Mouse (Mus musculus) midbrain, embryonic 16.5 days (tissue): Measurements from ENCODE around the gene Sdccag8. TPM values are rescaled to one million over a fixed set of nuclear protein-coding genes. Genes with fewer than 3 reads are reported as not detected.
A peak's percentile ranks its signal among the peaks of the same experiment; 100 is the strongest.

Experiments used
- ATAC-seq: fragments of 200-750 bp; cut with Nextera tagmentation; 2 replicates; pipeline ENCODE4 v1.8.0; 2017; ENCODE audit warnings: moderate TSS enrichment
- H3K27ac ChIP-seq: fragments of 300-500 bp; sonication (generic); 2 replicates; pipeline ENCODE4 v1.5.1; 2014; ENCODE audit warnings: mild to moderate bottlenecking, low read length, mixed read lengths
- H3K27me3 ChIP-seq: fragments of 300-500 bp; sonication (generic); 2 replicates; pipeline ENCODE4 v1.6.1; 2014; ENCODE audit warnings: low read depth, low read length, mixed read lengths; ENCODE audit not compliant: control insufficient read depth, insufficient read depth
- H3K36me3 ChIP-seq: fragments of 300-500 bp; sonication (generic); 2 replicates; pipeline ENCODE4 v1.6.1; 2014; ENCODE audit warnings: mild to moderate bottlenecking, low read length, moderate library complexity, mixed read lengths; ENCODE audit not compliant: control insufficient read depth, insufficient read depth
- H3K4me1 ChIP-seq: fragments of 300-500 bp; sonication (generic); 2 replicates; pipeline ENCODE4 v1.6.1; 2014; ENCODE audit warnings: mild to moderate bottlenecking, low read length, mixed read lengths; ENCODE audit not compliant: control insufficient read depth, insufficient read depth
- H3K4me2 ChIP-seq: fragments of 300-500 bp; sonication (generic); 2 replicates; pipeline ENCODE4 v1.6.1; 2014; ENCODE audit warnings: mild to moderate bottlenecking, low read length, mixed read lengths
- H3K4me3 ChIP-seq: fragments of 300-500 bp; sonication (generic); 2 replicates; pipeline ENCODE4 v1.5.1; 2014; ENCODE audit warnings: low read depth, mild to moderate bottlenecking, low read length, moderate library complexity, mixed read lengths
- H3K9ac ChIP-seq: fragments of 300-500 bp; sonication (generic); 2 replicates; pipeline ENCODE4 v1.6.1; 2014; ENCODE audit warnings: low read depth, low read length, mixed read lengths
- H3K9me3 ChIP-seq: fragments of 300-500 bp; sonication (generic); replicated peaks from 2 replicates; pipeline ENCODE4 v1.6.1; 2014; ENCODE audit warnings: mild to moderate bottlenecking, low read length, mixed read lengths; ENCODE audit not compliant: control insufficient read depth, poor library complexity, severe bottlenecking
- WGBS: fragments of 180-500 bp; shearing (Covaris S2); extraction: QIAGEN DNeasy Blood & Tissue Kit; methylation state at CpG from one replicate; pipeline ENCODE4 v1.1.7; 2014; 5-methylcytosine and 5-hydroxymethylcytosine counted together
- polyA plus RNA-seq: library from polyadenylated mRNA; unstranded; fragments of >200 nt; fragmentation: Nextera tagmentation; extraction: Ambion mirVana; gene quantifications from 2 replicates; pipeline ENCODE4 v1.2.1, GENCODE M21; 2015

Sdccag8 gene
- polyA plus RNA-seq, 1 experiment from 2014 or later = 27.4 TPM

DNA sequence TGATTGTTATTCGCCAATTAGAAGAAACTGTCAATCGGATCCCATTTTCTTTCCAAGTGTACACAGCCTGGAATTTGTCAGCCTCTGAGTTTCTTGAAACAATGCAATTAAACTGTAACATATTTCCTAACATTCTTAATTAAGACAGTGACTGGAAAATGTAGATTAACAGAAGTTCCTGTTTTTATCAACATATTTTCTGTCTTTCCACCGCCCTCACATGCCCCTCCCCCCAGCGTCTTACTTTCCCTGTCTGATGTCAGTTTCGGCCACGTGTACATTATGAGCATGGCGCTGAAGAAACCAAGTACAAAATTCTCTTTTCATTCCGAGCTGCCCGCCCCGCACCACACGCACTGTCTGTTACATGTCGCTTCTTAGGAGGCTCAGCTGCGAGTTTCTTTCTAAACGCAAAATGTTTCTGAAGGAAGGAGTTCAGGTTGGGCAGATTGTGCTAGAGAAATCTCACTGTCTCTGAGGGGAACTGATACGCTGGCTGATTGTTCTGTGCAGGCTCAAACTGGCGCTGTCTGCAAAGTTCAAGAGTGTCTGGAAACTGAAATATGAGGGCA lies 182.3 kb downstream of the Sdccag8 start:
- Histone ChIP-seq H3K36me3 (no peaks in the 10 kb centered on the region), H3K27me3 (no peaks in the 10 kb centered on the region), H3K4me1 (peaks cover 37% of the 10 kb centered on the region), H3K27ac (no peak overlapping the region; the same call in 1 of the 2 replicates), H3K9ac (0 out of 2 replicates have a peak overlapping the region, but pooled peaks have one; percentile 28), H3K4me2 (peak overlapping the region; percentile 43), H3K9me3 (no peaks in the 10 kb centered on the region), H3K4me3 (no peak overlapping the region)
- 17% methylated on average over 16 of the region's 16 CpGs for WGBS
- no peak for ATAC-seq

DNA sequence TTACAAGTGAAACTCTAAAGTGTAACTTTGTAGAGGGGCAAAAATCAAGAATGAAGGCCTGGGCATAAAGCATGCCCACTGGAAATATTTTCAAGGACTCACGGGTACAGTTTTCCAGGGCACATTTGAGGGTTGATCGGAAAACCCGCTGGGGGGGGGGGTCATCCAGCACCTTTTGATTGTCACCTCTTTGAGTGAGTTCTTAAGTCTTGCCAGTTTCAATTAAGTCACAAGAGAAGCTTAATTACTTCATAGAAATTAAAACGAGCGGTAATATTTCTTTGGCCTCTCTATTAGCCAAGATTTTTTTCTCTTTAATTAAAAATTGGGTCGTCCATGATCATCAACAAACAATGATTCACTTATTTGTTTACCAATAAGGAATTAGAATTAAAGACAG lies 182.8 kb downstream of the Sdccag8 start:
- H3K27ac ChIP-seq = no peak overlapping the region
- no peak overlapping the region for H3K4me3 ChIP-seq
- peak overlapping the region; percentile 43 for H3K4me2 ChIP-seq
- no peaks in the 10 kb centered on the region for H3K36me3 ChIP-seq
- no peaks in the 10 kb centered on the region for H3K27me3 ChIP-seq
- H3K9me3 ChIP-seq = no peaks in the 10 kb centered on the region
- ATAC-seq = no peak
- H3K9ac ChIP-seq = no peak overlapping the region; the same call in 1 of the 2 replicates
- peaks cover 37% of the 10 kb centered on the region for H3K4me1 ChIP-seq
- 13% methylated on average over 6 of the region's 6 CpGs for WGBS

DNA sequence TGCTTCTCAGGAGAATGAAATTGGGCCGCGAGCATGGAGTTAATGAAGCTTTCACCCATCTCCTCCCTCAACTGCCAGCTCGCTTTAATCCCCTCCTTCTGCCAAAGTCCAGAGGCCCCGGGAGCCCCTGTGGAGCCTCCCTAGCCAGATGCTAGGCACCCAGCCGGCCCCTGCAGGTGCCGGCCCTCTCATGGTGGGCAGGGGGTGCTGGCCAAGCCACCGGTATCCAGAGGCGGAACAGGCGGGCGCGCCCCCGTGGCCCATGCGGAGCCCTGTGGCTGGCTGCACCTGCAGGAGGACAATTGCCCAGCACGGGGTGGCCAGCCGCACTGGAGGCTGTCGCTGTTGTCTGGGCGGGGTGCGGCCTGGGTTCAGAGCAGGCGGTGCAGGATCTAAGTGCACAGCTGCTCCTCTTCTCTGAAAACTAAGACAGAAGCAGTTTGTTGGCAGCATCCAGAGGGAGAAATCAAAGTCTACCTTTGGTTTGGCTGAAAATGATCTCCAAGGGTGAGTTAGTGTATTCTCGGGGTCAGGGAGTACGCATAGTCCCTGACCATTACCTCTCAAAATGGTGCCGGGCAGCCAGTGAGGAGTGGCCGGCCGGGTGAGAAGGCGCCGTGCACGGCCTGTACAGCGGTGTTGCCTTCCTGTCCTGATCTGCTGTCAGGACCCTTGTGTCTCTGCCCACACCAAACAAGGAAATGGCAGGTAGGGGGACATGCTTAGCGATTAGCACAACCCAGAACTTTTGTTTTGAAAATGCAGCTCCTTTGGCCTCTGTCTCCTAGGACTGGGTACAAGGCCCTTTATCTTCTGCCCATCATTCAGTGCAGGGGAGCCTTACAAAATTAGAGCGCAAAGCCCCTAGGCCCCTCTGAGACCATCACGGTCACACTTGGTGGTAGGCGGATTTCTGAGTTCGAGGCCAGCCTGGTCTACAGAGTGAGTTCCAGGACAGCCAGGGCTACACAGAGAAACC lies 183.5 kb downstream of the Sdccag8 start:
- Histone ChIP-seq H3K4me2 (peak overlapping the region; percentile 49), H3K4me3 (peak overlapping the region; percentile 16; the same call in 1 of the 2 replicates), H3K27ac (peak overlapping the region; percentile 51), H3K36me3 (no peaks in the 10 kb centered on the region), H3K9me3 (no peaks in the 10 kb centered on the region), H3K4me1 (peaks cover 39% of the 10 kb centered on the region), H3K27me3 (no peaks in the 10 kb centered on the region), H3K9ac (peak overlapping the region; percentile 27)
- ATAC-seq = 0 out of 2 replicates have a peak, but pooled peaks have one; percentile 22
- WGBS = 20% methylated on average over 33 of the region's 33 CpGs

DNA sequence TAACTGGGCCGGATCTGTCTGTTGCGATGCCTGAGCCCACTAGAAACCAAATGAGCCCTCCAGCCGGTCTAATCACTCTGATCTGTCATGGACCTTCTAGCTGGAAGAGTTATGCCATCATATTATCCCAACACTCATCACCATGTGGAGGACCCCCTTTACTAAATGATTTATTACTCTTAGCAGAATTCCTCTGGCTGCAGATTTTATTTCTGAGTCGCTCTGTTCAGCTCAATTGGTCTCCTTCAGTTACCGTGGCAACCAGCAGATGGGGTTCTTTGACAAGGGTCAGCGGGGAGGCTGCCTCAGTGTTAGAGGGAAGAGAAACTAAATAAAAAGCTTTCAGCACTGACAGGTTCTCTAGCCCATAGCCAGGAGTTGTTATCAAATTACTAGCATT lies 184.6 kb downstream of the Sdccag8 start:
- 11% methylated on average over 6 of the region's 6 CpGs for WGBS
- Histone ChIP-seq H3K4me3 (no peak overlapping the region), H3K27me3 (no peaks in the 10 kb centered on the region), H3K9me3 (no peaks in the 10 kb centered on the region), H3K27ac (peak overlapping the region; percentile 64; the same call in 1 of the 2 replicates), H3K9ac (no peak overlapping the region), H3K36me3 (no peaks in the 10 kb centered on the region), H3K4me1 (peaks cover 43% of the 10 kb centered on the region), H3K4me2 (peak overlapping the region; percentile 13)
- peak; percentile 61 for ATAC-seq

DNA sequence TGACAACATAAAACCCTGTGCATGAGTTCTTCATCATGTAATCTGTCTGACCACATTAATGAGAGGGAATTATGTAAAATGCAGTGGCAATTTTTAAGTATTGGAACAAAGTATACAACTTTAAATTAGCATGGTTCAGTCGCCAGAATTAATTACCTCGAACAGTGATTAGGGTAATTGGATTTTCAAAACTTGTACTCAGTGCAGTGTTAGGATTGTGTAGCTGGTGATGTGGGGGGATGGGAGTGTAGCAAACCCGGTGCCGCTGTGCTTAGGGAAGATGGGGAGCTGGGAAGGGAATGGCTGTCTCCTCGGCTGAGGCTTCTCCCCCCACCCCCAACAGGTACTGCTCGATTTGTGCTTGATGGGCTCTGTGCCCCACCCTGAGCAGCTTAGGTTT lies 188.5 kb downstream of the Sdccag8 start:
- WGBS = 40% methylated on average over 6 of the region's 6 CpGs
- peak; percentile 6; the same call in 1 of the 2 replicates for ATAC-seq
- H3K36me3 ChIP-seq = no peaks in the 10 kb centered on the region
- H3K4me3 ChIP-seq = no peak overlapping the region
- peaks cover 23% of the 10 kb centered on the region for H3K4me1 ChIP-seq
- H3K9me3 ChIP-seq = no peaks in the 10 kb centered on the region
- no peak overlapping the region for H3K4me2 ChIP-seq
- H3K9ac ChIP-seq = peak overlapping the region; percentile 25; the same call in 1 of the 2 replicates
- H3K27ac ChIP-seq = no peak overlapping the region
- no peaks in the 10 kb centered on the region for H3K27me3 ChIP-seq

DNA sequence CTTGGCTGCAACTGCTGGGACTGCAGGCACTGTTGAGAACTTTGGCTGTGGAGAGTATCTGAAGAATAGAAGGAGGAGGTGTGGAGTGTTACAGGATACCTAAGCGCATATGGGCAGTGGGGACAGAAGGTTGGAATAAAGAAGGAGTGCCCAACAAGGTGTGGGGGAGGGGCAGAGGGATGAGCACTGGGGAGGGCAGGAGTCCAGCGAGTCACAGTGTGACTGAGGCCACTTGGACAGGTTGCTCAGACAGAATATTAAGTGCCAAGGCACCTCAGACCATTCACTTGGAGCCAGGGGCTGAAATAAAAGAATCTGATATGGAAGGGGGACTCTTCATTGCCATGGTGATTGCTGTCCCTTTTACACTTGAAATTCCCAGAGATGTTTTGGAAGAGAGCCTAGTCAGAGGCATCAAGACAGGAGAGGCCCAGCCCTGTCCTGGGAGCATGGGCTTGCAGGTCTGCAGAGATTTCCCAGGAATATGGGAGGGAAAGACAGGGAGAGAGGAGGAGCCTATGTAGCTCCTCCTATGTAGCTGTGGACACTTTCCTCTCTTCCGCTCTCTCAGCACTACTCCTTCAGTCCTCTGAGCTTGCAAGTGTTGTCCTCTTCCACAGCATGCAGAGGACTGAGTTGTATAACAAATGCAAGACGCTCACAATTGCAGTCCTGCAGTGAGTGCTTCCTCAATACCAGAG lies 189.7 kb downstream of the Sdccag8 start:
- Histone ChIP-seq H3K4me1 (peaks cover 15% of the 10 kb centered on the region), H3K4me3 (no peak overlapping the region), H3K36me3 (no peaks in the 10 kb centered on the region), H3K27me3 (no peaks in the 10 kb centered on the region), H3K9me3 (0 out of 2 replicates have a peak, but pooled peaks cover 2% of the 10 kb centered on the region), H3K27ac (0 out of 2 replicates have a peak overlapping the region, but pooled peaks have one; percentile 12), H3K9ac (no peak overlapping the region), H3K4me2 (no peak overlapping the region)
- 59% methylated on average over 4 of the region's 4 CpGs for whole genome bisulfite sequencing
- ATAC-seq = peak; percentile 33; the same call in 1 of the 2 replicates

DNA sequence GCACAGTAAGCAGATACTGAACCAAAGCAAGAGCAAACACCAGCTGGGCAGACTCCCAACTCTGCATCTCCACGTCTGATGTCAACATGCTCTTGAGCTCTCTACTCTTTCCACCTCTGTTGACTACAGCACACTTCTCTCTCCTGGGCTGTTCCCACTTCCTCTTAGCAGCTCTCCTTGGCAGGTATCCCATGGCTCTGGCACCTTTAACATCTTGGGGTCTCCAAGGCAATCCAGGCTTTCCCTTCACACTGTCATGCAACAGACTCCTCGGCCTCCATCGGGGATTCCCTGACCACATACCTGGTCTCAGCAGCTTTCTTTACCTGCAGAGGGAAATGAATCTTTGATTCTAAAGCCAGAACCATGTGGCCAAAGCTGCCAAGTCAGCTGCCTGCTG lies 192.9 kb downstream of the Sdccag8 start:
- no peak for ATAC-seq
- H3K27ac ChIP-seq = no peak overlapping the region
- H3K4me1 ChIP-seq = peaks cover 22% of the 10 kb centered on the region
- H3K4me3 ChIP-seq = no peak overlapping the region
- H3K36me3 ChIP-seq = no peaks in the 10 kb centered on the region
- no peaks in the 10 kb centered on the region for H3K27me3 ChIP-seq
- no peak overlapping the region for H3K9ac ChIP-seq
- H3K4me2 ChIP-seq = no peak overlapping the region
- WGBS = 86% methylated on average over 3 of the region's 3 CpGs
- 0 out of 2 replicates have a peak, but pooled peaks cover 2% of the 10 kb centered on the region for H3K9me3 ChIP-seq

DNA sequence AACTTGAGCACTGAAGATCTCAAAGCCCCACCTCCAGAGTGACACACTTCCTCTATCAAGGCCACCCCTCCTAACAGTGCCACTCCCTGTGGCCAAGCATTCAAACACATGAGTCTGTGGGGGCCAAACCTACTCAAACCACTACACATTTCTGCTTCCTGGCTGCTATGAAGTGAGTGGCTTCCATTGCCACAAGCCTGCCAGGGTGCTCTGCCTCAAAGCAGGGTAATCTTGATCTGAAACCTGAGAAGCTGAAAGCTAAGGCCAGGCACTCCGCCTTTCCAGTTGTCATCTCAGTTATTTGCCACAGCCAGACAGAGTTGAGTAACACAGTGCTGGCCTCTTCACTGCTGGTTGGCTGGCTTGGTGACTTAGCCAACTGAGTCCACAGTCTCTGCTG lies 194.3 kb downstream of the Sdccag8 start:
- no peaks in the 10 kb centered on the region for H3K27me3 ChIP-seq
- H3K4me3 ChIP-seq = no peak overlapping the region
- H3K9me3 ChIP-seq = 0 out of 2 replicates have a peak, but pooled peaks cover 2% of the 10 kb centered on the region
- no peak overlapping the region for H3K4me2 ChIP-seq
- H3K9ac ChIP-seq = no peak overlapping the region
- H3K27ac ChIP-seq = no peak overlapping the region
- H3K4me1 ChIP-seq = peaks cover 13% of the 10 kb centered on the region
- ATAC-seq = no peak
- H3K36me3 ChIP-seq = no peaks in the 10 kb centered on the region
- 68% methylated on average over 1 of the region's 1 CpGs for WGBS
